Mouse (Mus musculus) ES-E14 (cell line): ENCODE results near the gene Cop1.

Source experiments
- CHD2 ChIP-seq: IDR thresholded peaks from 2 replicates; pipeline ENCODE4 v1.6.1; 2014; ENCODE audit warnings: mild to moderate bottlenecking, low read depth, low read length, inconsistent platforms
- HCFC1 ChIP-seq: IDR thresholded peaks from 2 replicates; pipeline ENCODE4 v1.6.1; 2012; ENCODE audit warnings: low read length, inconsistent platforms, borderline replicate concordance; ENCODE audit not compliant: insufficient read depth
- MAFK ChIP-seq: IDR thresholded peaks from 2 replicates; pipeline ENCODE4 v1.6.1; 2014; ENCODE audit warnings: mild to moderate bottlenecking, low read depth, low read length, inconsistent platforms; ENCODE audit not compliant: insufficient read depth
- ZC3H11A ChIP-seq: IDR thresholded peaks from 2 replicates; pipeline ENCODE4 v1.6.1; 2012; ENCODE audit warnings: low read depth, mild to moderate bottlenecking, inconsistent platforms, low read length, borderline replicate concordance
- ZNF384 ChIP-seq: IDR thresholded peaks from 2 replicates; pipeline ENCODE4 v1.6.1; 2012; ENCODE audit warnings: low read depth, low read length, inconsistent platforms

DNA sequence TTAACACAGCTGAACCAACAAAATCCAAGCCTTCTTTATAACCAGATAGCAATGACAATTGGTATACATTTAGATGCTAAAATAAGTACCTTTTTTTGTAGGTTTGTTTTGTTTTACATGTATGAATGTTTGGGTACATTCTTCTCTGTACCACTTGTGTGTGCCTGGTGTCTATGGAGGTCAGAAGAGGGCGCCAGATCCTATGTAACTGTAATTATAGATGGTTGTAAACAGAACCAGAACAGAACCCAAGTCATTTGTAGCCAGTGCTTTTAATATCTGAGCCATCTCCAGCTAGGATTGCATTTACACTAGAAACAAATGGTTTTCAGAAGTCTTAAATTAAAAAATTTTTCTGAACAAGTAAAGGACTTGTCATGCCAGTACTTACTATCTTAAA lies 54.7 kb downstream of the Cop1 start:
- TF ChIP-seq HCFC1 (no peak), ZNF384 (no peak), CHD2 (no peak), ZC3H11A (no peak), MAFK (no peak)
